Mouse (Mus musculus) liver, postnatal 0 days (tissue): ENCODE results near the gene Dpep2nb.

ENCODE experiments used
- CTCF ChIP-seq: sonication (generic); IDR thresholded peaks from 2 replicates; pipeline ENCODE4 v1.5.1; 2016; ENCODE audit warnings: antibody characterized with exemption, low read depth
- EP300 ChIP-seq: IDR thresholded peaks from 2 replicates; pipeline ENCODE4 v1.6.1; 2016; ENCODE audit warnings: antibody characterized with exemption, low read depth, mild to moderate bottlenecking

DNA sequence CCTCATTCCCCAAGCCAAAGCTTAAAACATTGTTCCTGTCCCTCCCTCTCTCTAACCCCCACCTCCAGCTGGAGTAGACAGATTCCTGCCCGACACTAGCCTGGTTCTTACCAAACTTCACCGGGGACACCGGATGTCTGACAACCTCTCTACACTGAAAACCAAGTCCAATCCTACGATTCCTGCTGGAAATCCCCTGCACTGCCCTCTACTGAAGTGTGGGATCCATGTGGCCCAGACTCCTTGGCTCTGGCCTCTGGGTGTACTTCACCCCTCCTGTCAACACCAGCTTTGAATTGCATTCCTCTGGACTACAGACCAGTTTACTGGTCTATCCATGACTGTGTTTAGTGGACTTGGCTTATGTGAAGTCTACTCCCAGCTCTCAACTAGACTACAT is 49.2 kb downstream of the Dpep2nb start:
- TF ChIP-seq CTCF (no peak), EP300 (no peak)
